Mouse (Mus musculus): ENCODE measurements around the gene Pgf. TPM values are rescaled to one million over a fixed set of nuclear protein-coding genes. Genes with fewer than 3 reads are reported as not detected.

The Pgf gene
- total RNA-seq, 2 experiments from 2014 or later, result 2.2 to 2.3 TPM

DNA sequence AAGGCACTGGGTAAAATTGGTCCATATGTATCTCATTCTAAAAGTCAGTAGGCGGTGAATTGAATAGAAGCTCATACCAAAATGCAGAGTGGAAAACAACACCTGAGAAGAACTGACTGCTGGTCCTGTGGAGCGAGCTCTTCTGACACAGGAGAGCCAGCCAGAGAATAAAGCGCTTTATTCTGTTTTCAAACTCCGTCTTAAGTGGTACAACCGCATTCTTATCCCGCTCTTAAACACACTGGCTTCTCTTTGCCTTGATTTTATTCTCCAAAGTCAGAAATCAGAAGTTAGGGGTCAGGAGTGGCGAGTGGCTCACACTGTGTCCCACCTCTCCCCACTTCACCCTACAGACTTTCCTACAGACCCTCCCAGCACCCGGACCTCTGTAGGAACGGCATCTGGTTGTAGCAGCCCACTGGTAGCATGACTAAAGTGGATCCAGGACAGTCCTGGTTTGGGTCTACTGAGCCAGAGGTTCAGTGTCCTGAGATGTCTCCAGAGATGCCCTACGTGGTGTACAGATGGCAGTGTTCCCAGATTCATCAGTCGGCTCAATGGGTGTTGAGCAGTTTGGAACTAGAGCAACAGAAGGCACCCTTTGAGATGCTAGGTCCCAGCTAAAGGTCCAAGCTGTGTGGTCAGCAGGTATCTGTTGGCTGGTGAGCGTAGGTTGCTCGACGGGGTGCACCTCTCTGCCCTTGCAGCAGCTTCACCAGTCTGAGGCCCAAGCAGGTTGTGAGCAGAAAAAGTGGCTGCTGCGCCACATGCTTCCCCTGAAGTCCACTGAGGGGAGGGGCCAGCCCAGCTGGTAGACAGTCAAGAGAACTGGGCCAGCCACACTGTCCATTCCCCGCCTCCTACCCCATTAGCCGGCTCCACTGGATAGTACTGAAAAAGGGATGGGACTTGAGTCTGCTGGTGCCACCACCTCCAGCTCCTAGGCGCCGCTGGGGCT lies 41.8 kb downstream of the Pgf start:
- peak; percentile 46 for DNase-seq
- intact Hi-C loops (cut with DNase I; ENCODE audit: low total_unique reads), result no loop called here

GRCm38 (mm10) chr12:85134043-85134794 lies 43.4 kb downstream of the Pgf start:
- intact Hi-C loops (cut with DNase I; ENCODE audit: low total_unique reads), result no loop called here
- no peak for DNase-seq

DNA sequence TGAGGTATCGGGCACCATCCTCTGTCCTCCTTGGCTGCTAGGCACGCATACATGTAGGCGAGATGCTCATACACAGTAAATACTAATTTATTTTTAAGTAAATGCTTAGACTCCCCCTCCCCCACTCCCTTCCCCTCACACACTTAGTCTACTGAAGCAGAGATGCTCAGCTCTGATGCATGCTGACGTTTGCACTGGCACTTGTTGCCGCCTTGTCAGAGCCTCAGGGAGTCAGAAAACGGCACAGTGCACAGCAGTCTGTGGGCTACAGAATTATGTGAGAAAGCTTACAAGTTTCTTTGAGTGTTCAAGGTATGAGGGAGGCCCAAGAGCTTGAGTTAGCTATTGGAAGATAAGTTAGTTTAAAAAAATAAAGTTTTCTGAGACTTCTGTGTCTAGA lies 46.2 kb downstream of the Pgf start:
- intact Hi-C loops (cut with DNase I; ENCODE audit: low total_unique reads), result no loop called here
- no peak for DNase-seq

DNA sequence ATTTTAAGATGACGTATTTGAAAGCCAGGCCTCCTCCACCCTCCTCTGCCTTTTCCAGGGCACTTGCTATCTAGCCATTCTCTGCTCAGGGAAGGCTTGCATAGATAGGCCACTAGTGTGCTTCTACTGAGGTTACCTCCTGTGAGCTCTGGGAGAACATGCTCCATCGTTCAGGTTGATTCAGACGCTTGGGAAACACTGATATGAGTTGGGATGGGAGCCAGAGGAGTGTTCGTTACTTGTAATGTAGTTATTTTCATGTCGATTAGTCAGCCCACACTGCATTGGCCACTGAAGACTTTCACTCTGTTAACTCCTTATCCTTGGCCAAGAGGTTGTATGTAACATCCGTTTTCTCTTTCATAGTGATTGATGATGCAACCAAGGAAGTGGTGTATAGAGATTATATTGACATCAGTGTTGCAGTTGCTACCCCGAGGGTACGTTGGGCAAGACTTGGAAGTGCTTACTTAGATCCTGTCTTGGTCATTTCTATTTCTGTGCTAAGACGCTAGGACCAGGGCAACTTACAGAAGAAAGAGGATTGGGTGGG lies 48.1 kb downstream of the Pgf start:
- no peak for DNase-seq
- intact Hi-C loops (cut with DNase I; ENCODE audit: low total_unique reads), result no loop called here

GRCm38 (mm10) chr12:85126986-85127603 lies 50.5 kb downstream of the Pgf start:
- DNase-seq, result no peak
- intact Hi-C loops (cut with DNase I; ENCODE audit: low total_unique reads), result no loop called here

DNA sequence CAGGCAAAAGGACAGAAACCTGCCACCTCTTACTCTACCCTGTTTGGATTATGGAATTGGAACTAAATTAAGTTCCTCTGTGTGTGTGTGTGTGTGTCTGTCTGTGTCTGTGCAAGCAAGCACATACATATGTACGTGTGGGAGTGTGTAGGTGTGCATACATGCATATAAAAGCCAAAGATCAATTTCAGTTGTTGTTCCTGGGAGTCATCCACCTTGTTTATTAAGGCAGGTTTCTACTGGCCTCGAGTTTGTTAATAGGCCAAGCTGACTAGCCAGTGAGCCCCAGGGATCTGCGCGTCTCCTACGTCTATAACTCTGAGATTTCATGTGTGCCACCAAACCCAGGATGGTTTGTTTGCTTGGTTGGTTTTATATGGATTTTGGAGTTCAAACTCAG lies 52.8 kb downstream of the Pgf start:
- no peak for DNase-seq
- intact Hi-C loops (cut with DNase I; ENCODE audit: low total_unique reads), result no loop called here

DNA sequence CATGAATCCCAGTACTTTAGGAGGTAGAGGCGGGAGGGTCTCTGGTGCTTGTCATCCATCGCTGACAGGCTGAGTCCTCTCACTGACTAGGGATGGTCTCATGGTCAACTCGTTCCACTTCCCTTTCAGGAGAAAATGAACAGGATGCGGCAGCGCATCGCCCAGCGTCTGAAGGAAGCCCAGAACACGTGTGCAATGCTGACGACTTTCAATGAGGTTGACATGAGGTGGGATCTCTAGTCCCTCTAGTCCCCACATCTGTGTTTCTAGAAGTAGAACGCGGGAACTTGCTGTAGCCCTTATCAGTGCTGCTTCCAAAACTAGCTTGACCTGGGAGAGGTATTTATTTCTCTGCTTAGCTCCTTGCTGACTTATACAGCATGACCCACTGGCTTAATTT lies 53.9 kb downstream of the Pgf start:
- intact Hi-C loops (cut with DNase I; ENCODE audit: low total_unique reads), result no loop called here
- DNase-seq, result no peak

GRCm38 (mm10) chr12:85123108-85123530 lies 54.5 kb downstream of the Pgf start:
- intact Hi-C loops (cut with DNase I; ENCODE audit: low total_unique reads), result no loop called here
- no peak for DNase-seq

DNA sequence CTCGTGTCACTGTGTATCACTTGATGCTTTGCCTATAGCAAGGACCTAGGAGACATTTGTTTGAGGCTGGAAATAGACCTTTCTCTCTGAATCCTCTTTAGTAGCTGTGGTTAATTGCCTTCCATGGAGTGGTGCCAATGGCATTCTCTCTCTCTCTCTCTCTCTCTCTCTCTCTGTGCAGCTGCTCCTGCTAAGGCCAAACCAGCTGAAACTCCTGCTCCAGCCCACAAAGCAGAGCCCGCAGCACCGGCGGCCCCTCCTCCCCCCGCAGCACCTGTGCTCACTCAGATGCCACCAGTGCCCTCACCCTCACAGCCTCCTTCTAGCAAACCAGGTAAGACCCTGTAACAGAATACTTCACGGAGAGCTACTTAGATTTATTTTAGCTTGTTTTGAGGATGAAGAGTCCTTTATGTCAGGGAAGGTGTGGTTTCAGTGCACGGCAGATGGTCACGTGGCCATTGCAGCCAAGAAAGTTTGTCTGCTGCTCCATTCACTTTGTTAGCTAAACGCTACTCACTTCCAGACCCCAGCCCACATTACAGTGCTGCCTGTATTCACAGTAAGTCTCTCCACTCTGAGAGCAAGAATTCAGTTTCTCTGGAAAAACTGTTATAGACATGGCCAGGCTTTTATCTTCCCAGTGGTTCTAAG lies 55.7 kb downstream of the Pgf start:
- intact Hi-C loops (cut with DNase I; ENCODE audit: low total_unique reads), result no loop called here
- no peak for DNase-seq

Other genes starting within 250 kb of the Pgf start
- 10 to 100 TPM; 25.2 to 25.3 TPM for gene Fcf1, start 206.9 kb downstream of the Pgf start, total RNA-seq (2021)
- gene Arel1, start 206.9 kb downstream of the Pgf start, total RNA-seq (2021), result 10 to 100 TPM; 15.7 to 17.4 TPM
- gene Ylpm1, start 181.5 kb downstream of the Pgf start, total RNA-seq (2021), result 10 to 100 TPM; 15.4 to 17.5 TPM
- gene Prox2, start 67.0 kb downstream of the Pgf start, total RNA-seq (2021), result 1 to 10 TPM; 2.1 to 2.2 TPM
- 100 to 1,000 TPM; 291 to 372 TPM for gene Dlst, start 67.0 kb downstream of the Pgf start, total RNA-seq (2021)
- gene Rps6kl1, start 26.5 kb downstream of the Pgf start, total RNA-seq (2021), result under 1 TPM; 0.51 to 0.89 TPM
- gene Eif2b2, start 41.7 kb upstream of the Pgf start, total RNA-seq (2021), result 10 to 100 TPM; 75.6 to 77.1 TPM
- 1 to 10 TPM; 6.6 to 8.6 TPM for gene Mlh3, start 92.8 kb upstream of the Pgf start, total RNA-seq (2021)
- gene Acyp1, start 110.6 kb upstream of the Pgf start, total RNA-seq (2021), result 10 to 100 TPM; 26.2 to 27.3 TPM
- gene Zc2hc1c, start 110.8 kb upstream of the Pgf start, total RNA-seq (2021), result under 1 TPM; 0.59 to 0.89 TPM
- gene Nek9, start 161.6 kb upstream of the Pgf start, total RNA-seq (2021), result 10 to 100 TPM; 47.7 to 51.9 TPM
- 100 to 1,000 TPM; 130 to 135 TPM for gene Tmed10, start 197.1 kb upstream of the Pgf start, total RNA-seq (2021)

Measured in gastrocnemius, postnatal 14 days (tissue).